ENCODE assay signal across 8 mouse cellular contexts in genomic region chr8:85526105-85526504, GRCm38 (mm10). TPM values are rescaled to one million over a fixed set of nuclear protein-coding genes. Genes with fewer than 3 reads are reported as not detected.
DNase-seq lines count a peak whose midpoint lies in the region; ATAC-seq and TF ChIP-seq lines count a peak whose summit lies in the region.
"Had no signal": no experiment of that assay in that cellular context is flagged by ENCODE, and none has a peak within 500 bp of the region (broad histone marks: within the 10 kb centered on the region; RNA-seq: fewer than 3 reads in every experiment).

No protein-coding gene starts in this region.

- H3K27ac ChIP-seq in midbrain, embryonic 10.5 days (replicated peaks): no peak overlapping the region
- H3K27ac ChIP-seq in midbrain, embryonic 16.5 days (ENCODE audit: low read length): no peak overlapping the region
- H3K27ac ChIP-seq in limb, embryonic 10.5 days: no peak overlapping the region
- H3K27ac ChIP-seq: heart, embryonic 15.5 days had no signal

- intact Hi-C loops in heart, postnatal 14 days (cut with DNase I): loop anchor here (1.0 to 5.0 kb wide), 2 partner anchors 34 to 70 kb away; partner anchors contain the start of gene Gpt2

- POLR2A ChIA-PET in Patski (lab: Charles Lee): no interaction called here

- WGBS in midbrain, embryonic 10.5 days: 46% methylated on average over 6 of the region's 6 CpGs
- 33% methylated on average over 6 of the region's 6 CpGs for WGBS in midbrain, embryonic 16.5 days
- WGBS in limb, embryonic 10.5 days: 35% methylated on average over 6 of the region's 6 CpGs

- peak; percentile 53 for DNase-seq in midbrain, embryonic 10.5 days (ENCODE audit: low spot score)
- no peak for DNase-seq in Patski (ENCODE audit: low read depth, low spot score)
- DNase-seq in cerebellum, adult 9-11 months: peak; percentile 40
- DNase-seq in heart, postnatal 14 days: peak; percentile 72 to 79
- peak; percentile 69 for DNase-seq in limb, embryonic 10.5 days (ENCODE audit: low spot score)
- peak; percentile 51 for DNase-seq in retina, postnatal 7 days (ENCODE audit: low read depth, low spot score)

- peak; percentile 95 for TF ChIP-seq CTCF in Patski (IDR thresholded peaks at IDR 0.05)

- H3K36me3 ChIP-seq in midbrain, embryonic 10.5 days: peaks cover 45% of the 10 kb centered on the region
- H3K36me3 ChIP-seq in midbrain, embryonic 16.5 days (ENCODE audit: control insufficient read depth, insufficient read depth, low read length): peaks cover 30% of the 10 kb centered on the region
- peaks cover 71% of the 10 kb centered on the region for H3K36me3 ChIP-seq in limb, embryonic 10.5 days
- H3K36me3 ChIP-seq: heart, embryonic 15.5 days had no signal

- CTCF ChIA-PET in Patski (lab: Charles Lee): interaction anchor here (0.6 to 1.8 kb wide), 11 partner anchors 9 to 80 kb away, joined by 3 to 10 read pairs (median 4); no protein-coding TSS in a partner anchor

- H3K9ac ChIP-seq in midbrain, embryonic 16.5 days (ENCODE audit: low read depth, low read length): no peak overlapping the region
- H3K9ac ChIP-seq: heart, embryonic 15.5 days had no signal

- H3K4me2 ChIP-seq in midbrain, embryonic 16.5 days (ENCODE audit: low read length): no peak overlapping the region
- H3K4me2 ChIP-seq: heart, embryonic 15.5 days had no signal

- H3K9me3 ChIP-seq in midbrain, embryonic 10.5 days (replicated peaks): no peaks in the 10 kb centered on the region
- H3K9me3 ChIP-seq in midbrain, embryonic 16.5 days (replicated peaks; ENCODE audit: control insufficient read depth, low read length, poor library complexity, severe bottlenecking): no peaks in the 10 kb centered on the region
- H3K9me3 ChIP-seq in limb, embryonic 10.5 days (replicated peaks): no peaks in the 10 kb centered on the region
- H3K9me3 ChIP-seq: heart, embryonic 15.5 days had no signal

- no peak overlapping the region for H3K4me3 ChIP-seq in midbrain, embryonic 10.5 days
- H3K4me3 ChIP-seq in midbrain, embryonic 16.5 days (ENCODE audit: low read depth, low read length): no peak overlapping the region
- no peak overlapping the region for H3K4me3 ChIP-seq in limb, embryonic 10.5 days
- H3K4me3 ChIP-seq: heart, embryonic 15.5 days had no signal

- ATAC-seq in midbrain, embryonic 16.5 days: no peak
- ATAC-seq in Patski: no peak

- in situ Hi-C loops in Patski (cut with MboI; ENCODE audit: low pct_unique_long_range_greater_than_20kb): loop anchor here (5.0 kb wide), 1 partner anchor 69 kb away; no protein-coding TSS in a partner anchor

- no peaks in the 10 kb centered on the region for H3K4me1 ChIP-seq in midbrain, embryonic 10.5 days
- no peaks in the 10 kb centered on the region for H3K4me1 ChIP-seq in midbrain, embryonic 16.5 days (ENCODE audit: control insufficient read depth, insufficient read depth, low read length)
- H3K4me1 ChIP-seq in limb, embryonic 10.5 days: no peaks in the 10 kb centered on the region
- H3K4me1 ChIP-seq: heart, embryonic 15.5 days had no signal

- H3K27me3 ChIP-seq in midbrain, embryonic 10.5 days (ENCODE audit: low read depth, poor library complexity, severe bottlenecking): no peaks in the 10 kb centered on the region
- no peaks in the 10 kb centered on the region for H3K27me3 ChIP-seq in midbrain, embryonic 16.5 days (ENCODE audit: control insufficient read depth, insufficient read depth, low read depth, low read length)
- H3K27me3 ChIP-seq in Patski: no peaks in the 10 kb centered on the region
- H3K27me3 ChIP-seq in limb, embryonic 10.5 days (ENCODE audit: low read depth, poor library complexity, severe bottlenecking): no peaks in the 10 kb centered on the region
- H3K27me3 ChIP-seq: heart, embryonic 15.5 days had no signal

RNA-seq across cellular contexts. Expression of gene Dnaja2, which starts 29.0 kb away (rescaled TPM):
- 187 and 195 TPM in 2 replicates for polyA plus RNA-seq in midbrain, embryonic 10.5 days (2016; fragmentation: Nextera tagmentation; extraction: Ambion mirVana)
- polyA plus RNA-seq in midbrain, embryonic 16.5 days (2015; fragmentation: Nextera tagmentation; extraction: Ambion mirVana): 171 and 177 TPM in 2 replicates
- 248 TPM for polyA plus RNA-seq in Patski (2021)
- 100 to 1,000 TPM; 229 to 234 TPM for total RNA-seq in heart, postnatal 14 days (2021)
- 193 and 220 TPM in 2 replicates for polyA plus RNA-seq in limb, embryonic 10.5 days (2016; fragmentation: Nextera tagmentation; extraction: Ambion mirVana)

RNA-seq across cellular contexts. Expression of gene Gpt2, which starts 33.7 kb away (rescaled TPM):
- polyA plus RNA-seq in midbrain, embryonic 10.5 days (2016; fragmentation: Nextera tagmentation; extraction: Ambion mirVana): 31.9 and 33.0 TPM in 2 replicates
- 37.7 and 42.2 TPM in 2 replicates for polyA plus RNA-seq in midbrain, embryonic 16.5 days (2015; fragmentation: Nextera tagmentation; extraction: Ambion mirVana)
- 46.3 TPM for polyA plus RNA-seq in Patski (2021)
- 10 to 100 TPM; 37.6 to 45.2 TPM for total RNA-seq in heart, postnatal 14 days (2021)
- 63.7 and 65.8 TPM in 2 replicates for polyA plus RNA-seq in limb, embryonic 10.5 days (2016; fragmentation: Nextera tagmentation; extraction: Ambion mirVana)
